Mouse (Mus musculus): ENCODE results near the gene Banp. TPM values are rescaled to one million over a fixed set of nuclear protein-coding genes. Genes with fewer than 3 reads are reported as not detected.

The Banp gene
- polyA plus RNA-seq, 1 experiment from 2014 or later, result 60.9 TPM

DNA sequence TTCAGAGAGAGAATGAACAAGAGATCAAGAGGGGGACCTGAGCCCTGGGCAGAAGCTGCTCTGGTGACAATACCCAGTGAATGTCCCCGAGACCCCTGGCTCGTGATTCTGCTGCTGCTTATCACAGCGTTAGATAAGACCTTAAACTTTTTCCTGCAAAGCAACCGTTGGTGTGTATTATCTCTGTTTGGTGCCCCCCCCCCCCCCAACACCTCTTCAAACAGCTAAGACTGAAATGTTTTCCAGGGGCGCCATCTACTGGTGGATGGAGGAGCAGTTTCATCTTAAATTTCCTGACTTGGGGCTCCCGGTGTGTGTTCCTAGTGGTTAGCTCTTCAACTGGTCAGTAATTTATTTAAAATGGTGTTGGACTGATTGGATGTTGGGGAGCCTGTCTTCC is 39.9 kb upstream of the Banp start:
- no peaks in the 10 kb centered on the region for H3K9me3 ChIP-seq (replicated peaks)
- H3K4me2 ChIP-seq, result no peak overlapping the region
- H3K36me3 ChIP-seq (ENCODE audit: poor library complexity, severe bottlenecking), result no peaks in the 10 kb centered on the region
- H3K4me1 ChIP-seq, result peaks cover 24% of the 10 kb centered on the region
- no peak for ATAC-seq
- peaks cover 8% of the 10 kb centered on the region; the same call in 1 of the 2 replicates for H3K27me3 ChIP-seq
- 3% methylated on average over 6 of the region's 6 CpGs for WGBS
- H3K9ac ChIP-seq, result no peak overlapping the region
- no peak overlapping the region for H3K27ac ChIP-seq
- no peak overlapping the region for H3K4me3 ChIP-seq

- H3K4me1 ChIP-seq, result peaks cover 10% of the 10 kb centered on the region
- H3K4me3 ChIP-seq, result no peak overlapping the region
- no peak overlapping the region; the same call in 1 of the 2 replicates for H3K9ac ChIP-seq
- ATAC-seq, result no peak
- H3K27ac ChIP-seq, result no peak overlapping the region
- no peaks in the 10 kb centered on the region for H3K36me3 ChIP-seq (ENCODE audit: poor library complexity, severe bottlenecking)
- no peak overlapping the region for H3K4me2 ChIP-seq
- H3K9me3 ChIP-seq (replicated peaks), result no peaks in the 10 kb centered on the region
- WGBS, result 91% methylated on average over 6 of the region's 6 CpGs
- H3K27me3 ChIP-seq, result peaks cover 8% of the 10 kb centered on the region; the same call in 1 of the 2 replicates
These were observed 38.1 kb upstream of the Banp start for GRCm38 (mm10) chr8:121911400-121911799.

DNA sequence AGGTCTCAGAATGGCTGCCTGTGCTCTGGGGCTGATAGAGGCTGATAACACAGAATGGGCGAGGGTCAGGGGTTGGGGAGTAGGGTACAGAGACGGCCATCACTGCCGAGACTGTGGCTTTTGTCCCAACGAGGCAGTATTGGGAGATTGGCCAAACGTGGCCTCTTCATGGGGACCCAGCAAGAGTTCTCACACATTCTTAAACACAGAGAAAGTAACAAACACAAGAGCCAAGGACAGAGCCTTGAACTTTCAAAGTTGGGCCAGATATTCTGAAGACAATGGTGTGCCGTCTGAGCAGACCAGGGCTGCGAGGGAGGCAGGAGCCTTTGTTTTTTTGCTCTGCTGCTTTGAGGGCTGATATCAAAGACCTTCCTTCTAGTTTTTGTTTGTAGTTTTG is 37.6 kb upstream of the Banp start:
- Histone ChIP-seq H3K9ac (no peak overlapping the region), H3K9me3 (replicated peaks) (no peaks in the 10 kb centered on the region), H3K4me1 (peaks cover 5% of the 10 kb centered on the region), H3K4me3 (no peak overlapping the region), H3K27ac (no peak overlapping the region), H3K27me3 (peaks cover 8% of the 10 kb centered on the region; the same call in 1 of the 2 replicates), H3K36me3 (ENCODE audit: poor library complexity, severe bottlenecking) (no peaks in the 10 kb centered on the region), H3K4me2 (no peak overlapping the region)
- ATAC-seq, result no peak
- 67% methylated on average over 7 of the region's 7 CpGs for WGBS

DNA sequence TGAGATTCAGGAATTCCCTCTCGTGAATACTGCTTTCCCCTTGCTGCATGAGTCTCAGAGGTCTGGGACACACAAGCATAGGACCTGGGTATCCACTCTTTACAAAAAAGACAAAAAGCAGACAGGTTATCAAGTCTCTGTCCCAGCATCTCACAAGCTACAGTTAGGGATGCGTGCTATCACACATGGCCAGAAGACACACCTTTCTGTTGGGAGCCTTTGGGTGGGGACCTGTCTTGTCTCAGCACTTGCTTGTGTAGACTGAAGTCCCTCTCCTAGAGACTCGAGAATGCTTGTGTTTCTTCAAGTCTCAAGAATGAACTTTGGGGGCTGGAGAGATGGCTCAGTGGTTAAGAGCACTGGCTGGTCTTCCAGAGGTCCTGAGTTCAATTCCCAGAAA is 36.7 kb upstream of the Banp start:
- WGBS, result 74% methylated on average over 3 of the region's 3 CpGs
- H3K36me3 ChIP-seq (ENCODE audit: poor library complexity, severe bottlenecking), result no peaks in the 10 kb centered on the region
- peaks cover 8% of the 10 kb centered on the region; the same call in 1 of the 2 replicates for H3K27me3 ChIP-seq
- ATAC-seq, result no peak
- no peak overlapping the region for H3K4me3 ChIP-seq
- H3K4me1 ChIP-seq, result peaks cover 4% of the 10 kb centered on the region
- H3K9ac ChIP-seq, result no peak overlapping the region; the same call in 1 of the 2 replicates
- H3K9me3 ChIP-seq (replicated peaks), result no peaks in the 10 kb centered on the region
- H3K27ac ChIP-seq, result no peak overlapping the region
- H3K4me2 ChIP-seq, result no peak overlapping the region

GRCm38 (mm10) chr8:121913378-121913777 is 36.2 kb upstream of the Banp start:
- Histone ChIP-seq H3K36me3 (ENCODE audit: poor library complexity, severe bottlenecking) (no peaks in the 10 kb centered on the region), H3K4me2 (no peak overlapping the region), H3K27ac (no peak overlapping the region), H3K27me3 (peaks cover 8% of the 10 kb centered on the region; the same call in 1 of the 2 replicates), H3K9ac (no peak overlapping the region), H3K9me3 (replicated peaks) (no peaks in the 10 kb centered on the region), H3K4me1 (no peaks in the 10 kb centered on the region), H3K4me3 (no peak overlapping the region)
- ATAC-seq, result no peak
- 87% methylated on average over 8 of the region's 8 CpGs for WGBS

GRCm38 (mm10) chr8:121919158-121919557 is 30.4 kb upstream of the Banp start:
- Histone ChIP-seq H3K9ac (no peak overlapping the region), H3K9me3 (replicated peaks) (no peaks in the 10 kb centered on the region), H3K36me3 (ENCODE audit: poor library complexity, severe bottlenecking) (no peaks in the 10 kb centered on the region), H3K4me1 (no peaks in the 10 kb centered on the region), H3K27me3 (no peaks in the 10 kb centered on the region), H3K4me3 (no peak overlapping the region), H3K4me2 (no peak overlapping the region), H3K27ac (no peak overlapping the region)
- WGBS, result 85% methylated on average over 4 of the region's 4 CpGs
- ATAC-seq, result no peak

- Histone ChIP-seq H3K4me1 (no peaks in the 10 kb centered on the region), H3K9ac (no peak overlapping the region), H3K27ac (no peak overlapping the region), H3K36me3 (ENCODE audit: poor library complexity, severe bottlenecking) (no peaks in the 10 kb centered on the region), H3K27me3 (no peaks in the 10 kb centered on the region), H3K9me3 (replicated peaks) (no peaks in the 10 kb centered on the region), H3K4me2 (no peak overlapping the region), H3K4me3 (no peak overlapping the region)
- ATAC-seq, result no peak
- 68% methylated on average over 3 of the region's 3 CpGs for WGBS
These were observed 29.8 kb upstream of the Banp start for GRCm38 (mm10) chr8:121919731-121920130.

DNA sequence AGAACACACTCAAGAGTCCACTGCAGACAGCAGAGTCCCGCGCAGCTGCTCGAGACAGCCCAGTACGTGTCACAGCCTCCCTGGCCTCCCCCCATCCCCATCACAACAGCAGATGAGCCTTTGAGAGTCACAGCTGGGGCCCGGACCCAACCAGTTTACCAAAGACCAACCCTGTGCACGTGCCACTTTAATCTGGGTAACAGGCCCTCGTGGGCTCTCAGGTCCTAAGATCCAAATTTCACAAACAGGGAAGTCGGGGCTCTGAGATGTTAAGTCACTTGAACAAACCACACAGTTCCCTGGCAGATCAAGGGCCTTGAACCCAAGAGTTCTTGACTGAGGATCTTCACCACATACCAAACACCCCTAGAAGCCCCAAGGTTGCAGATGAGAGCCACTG is 28.0 kb upstream of the Banp start:
- ATAC-seq, result no peak
- WGBS, result 84% methylated on average over 8 of the region's 8 CpGs
- Histone ChIP-seq H3K27me3 (no peaks in the 10 kb centered on the region), H3K9me3 (replicated peaks) (no peaks in the 10 kb centered on the region), H3K4me1 (no peaks in the 10 kb centered on the region), H3K4me3 (no peak overlapping the region), H3K27ac (no peak overlapping the region; the same call in 1 of the 2 replicates), H3K36me3 (ENCODE audit: poor library complexity, severe bottlenecking) (no peaks in the 10 kb centered on the region), H3K9ac (no peak overlapping the region), H3K4me2 (no peak overlapping the region)

DNA sequence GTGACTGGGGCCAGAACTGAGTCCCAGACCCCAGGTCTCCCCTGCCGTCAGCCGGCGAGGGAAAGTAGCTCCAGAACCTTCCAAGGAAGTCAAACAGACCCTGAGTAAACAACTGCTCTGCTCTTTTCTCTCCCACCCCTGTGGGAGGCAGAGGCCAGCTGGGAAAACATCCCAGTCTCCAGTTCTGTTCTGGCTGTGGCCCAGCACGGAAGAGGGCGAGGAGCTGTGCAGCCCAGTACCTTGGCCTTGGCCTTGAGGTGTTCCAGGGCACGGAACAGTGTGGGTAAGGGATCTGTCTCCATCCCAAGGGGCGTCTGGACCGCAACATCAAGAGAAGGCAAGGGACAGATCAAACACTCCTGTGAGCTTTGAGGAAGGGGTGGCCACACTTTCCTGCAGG is 27.4 kb upstream of the Banp start:
- H3K4me3 ChIP-seq, result no peak overlapping the region
- no peak for ATAC-seq
- H3K4me2 ChIP-seq, result no peak overlapping the region
- no peaks in the 10 kb centered on the region for H3K4me1 ChIP-seq
- H3K9me3 ChIP-seq (replicated peaks), result no peaks in the 10 kb centered on the region
- 83% methylated on average over 8 of the region's 8 CpGs for WGBS
- H3K27ac ChIP-seq, result no peak overlapping the region
- H3K27me3 ChIP-seq, result no peaks in the 10 kb centered on the region
- H3K9ac ChIP-seq, result no peak overlapping the region
- no peaks in the 10 kb centered on the region for H3K36me3 ChIP-seq (ENCODE audit: poor library complexity, severe bottlenecking)

- no peak overlapping the region for H3K9ac ChIP-seq
These were observed 24.9 kb upstream of the Banp start for GRCm38 (mm10) chr8:121924681-121925080.

GRCm38 (mm10) chr8:121925624-121926023 is 23.9 kb upstream of the Banp start:
- H3K4me3 ChIP-seq, result no peak overlapping the region
- no peak overlapping the region for H3K27ac ChIP-seq
- H3K9ac ChIP-seq, result no peak overlapping the region
- H3K36me3 ChIP-seq (ENCODE audit: poor library complexity, severe bottlenecking), result no peaks in the 10 kb centered on the region
- 25% methylated on average over 10 of the region's 10 CpGs for WGBS
- 0 out of 2 replicates have a peak, but pooled peaks have one; percentile 30 for ATAC-seq
- H3K4me2 ChIP-seq, result no peak overlapping the region
- H3K9me3 ChIP-seq (replicated peaks), result no peaks in the 10 kb centered on the region
- no peaks in the 10 kb centered on the region for H3K4me1 ChIP-seq
- H3K27me3 ChIP-seq, result no peaks in the 10 kb centered on the region

More at GRCm38 (mm10) chr8:121924681-121925080, 24.9 kb upstream of the Banp start:
- Histone ChIP-seq H3K4me1 (no peaks in the 10 kb centered on the region), H3K27ac (no peak overlapping the region), H3K4me3 (no peak overlapping the region), H3K9me3 (replicated peaks) (no peaks in the 10 kb centered on the region), H3K36me3 (ENCODE audit: poor library complexity, severe bottlenecking) (no peaks in the 10 kb centered on the region), H3K4me2 (no peak overlapping the region), H3K27me3 (no peaks in the 10 kb centered on the region)
- ATAC-seq, result no peak
- WGBS, result 86% methylated on average over 5 of the region's 5 CpGs

GRCm38 (mm10) chr8:121926266-121926665 is 23.3 kb upstream of the Banp start:
- Histone ChIP-seq H3K27ac (no peak overlapping the region), H3K36me3 (ENCODE audit: poor library complexity, severe bottlenecking) (no peaks in the 10 kb centered on the region), H3K4me1 (no peaks in the 10 kb centered on the region), H3K4me2 (no peak overlapping the region), H3K27me3 (no peaks in the 10 kb centered on the region), H3K4me3 (no peak overlapping the region), H3K9me3 (replicated peaks) (no peaks in the 10 kb centered on the region), H3K9ac (no peak overlapping the region)
- ATAC-seq, result no peak
- 67% methylated on average over 8 of the region's 8 CpGs for whole genome bisulfite sequencing

- Histone ChIP-seq H3K9me3 (replicated peaks) (no peaks in the 10 kb centered on the region), H3K27ac (no peak overlapping the region), H3K36me3 (ENCODE audit: poor library complexity, severe bottlenecking) (no peaks in the 10 kb centered on the region), H3K4me2 (no peak overlapping the region), H3K4me1 (no peaks in the 10 kb centered on the region), H3K27me3 (no peaks in the 10 kb centered on the region), H3K9ac (no peak overlapping the region), H3K4me3 (no peak overlapping the region)
- 42% methylated on average over 8 of the region's 8 CpGs for WGBS
- ATAC-seq, result peak; percentile 57; the same call in 1 of the 2 replicates
These were observed 22.2 kb upstream of the Banp start for GRCm38 (mm10) chr8:121927316-121927715.

Measured in forebrain, embryonic 13.5 days (tissue).